Mouse (Mus musculus): ENCODE results near the gene Arl5c. TPM values are rescaled to one million over a fixed set of nuclear protein-coding genes. Genes with fewer than 3 reads are reported as not detected.
A peak's percentile ranks its signal among the peaks of the same experiment; 100 is the strongest.

Gene Arl5c
- polyA plus RNA-seq, 1 experiment from 2014 or later: 7.3 TPM

DNA sequence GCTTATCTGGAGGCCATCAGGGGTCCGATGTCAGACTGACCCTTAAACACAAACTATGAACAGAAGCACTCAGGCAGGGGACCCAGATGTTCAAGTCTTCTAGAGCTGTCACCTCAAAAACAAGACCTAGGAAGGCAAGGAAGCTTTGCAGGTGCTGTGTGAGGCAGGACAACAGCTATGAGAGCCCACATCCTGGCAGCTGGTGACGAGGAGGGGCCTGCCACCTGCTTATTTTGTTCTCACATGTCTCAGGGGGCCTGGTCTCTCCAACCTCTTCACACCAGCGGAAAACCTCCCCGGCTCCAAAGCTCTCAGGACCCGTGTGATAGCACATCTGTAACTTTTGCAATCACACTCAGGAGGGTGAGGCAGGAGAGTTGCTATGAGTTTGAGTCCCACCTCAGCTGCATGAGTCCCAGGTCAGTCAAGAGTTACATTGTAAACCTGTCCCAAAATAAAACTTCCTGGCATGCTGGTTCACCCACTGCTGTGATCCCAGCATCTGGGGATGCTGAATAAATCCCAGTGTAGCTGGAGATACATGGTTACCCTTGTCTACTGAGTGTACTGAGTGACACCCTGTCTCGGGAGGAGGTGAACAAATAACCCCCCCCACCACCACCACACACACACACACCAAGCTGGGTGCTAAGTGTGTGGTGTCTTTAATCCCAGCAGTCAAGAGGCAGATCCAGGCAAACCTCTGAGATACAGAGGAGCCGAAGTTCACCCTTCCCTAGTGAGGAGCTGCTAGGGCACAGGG is 4.6 kb upstream of the Arl5c start:
- H3K4me1 ChIP-seq (ENCODE audit: control insufficient read depth, insufficient read depth, low read depth, low read length): peaks cover 6% of the 10 kb centered on the region
- no peaks in the 10 kb centered on the region for H3K9me3 ChIP-seq (ENCODE audit: control insufficient read depth, low read length)
- H3K4me2 ChIP-seq (ENCODE audit: low read length): no peak overlapping the region
- no peak overlapping the region for H3K27ac ChIP-seq (ENCODE audit: low read depth, low read length)
- H3K4me3 ChIP-seq (ENCODE audit: low read length): no peak overlapping the region
- no peak overlapping the region for H3K9ac ChIP-seq (ENCODE audit: low read depth, low read length)
- no peak; the same call in 1 of the 2 replicates for ATAC-seq
- H3K27me3 ChIP-seq (replicated peaks; ENCODE audit: control insufficient read depth, insufficient read depth, low read length): no peaks in the 10 kb centered on the region
- 41% methylated on average over 7 of the region's 7 CpGs for WGBS
- peaks cover 16% of the 10 kb centered on the region for H3K36me3 ChIP-seq (ENCODE audit: control insufficient read depth, insufficient read depth, low read length)

DNA sequence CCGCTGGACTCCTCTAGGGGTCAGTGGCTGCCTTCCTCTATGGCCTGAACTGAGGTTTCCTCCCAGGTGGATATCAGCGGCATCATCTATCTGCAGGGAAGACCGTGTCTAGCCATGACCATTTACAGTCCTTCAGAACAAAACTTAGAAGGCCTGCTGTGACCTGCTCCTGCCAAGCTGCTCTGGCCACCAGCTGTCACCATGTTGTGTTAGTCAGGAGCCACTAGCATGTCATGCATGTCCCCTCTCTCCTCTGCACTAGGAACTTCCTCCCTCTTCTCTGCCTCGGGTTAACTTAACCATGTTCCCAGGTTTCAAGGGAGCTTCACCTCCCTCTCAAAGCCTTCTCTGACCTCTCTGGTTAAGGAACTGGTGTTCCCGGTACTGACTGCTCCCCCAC is 3.8 kb upstream of the Arl5c start:
- Histone ChIP-seq H3K27ac (ENCODE audit: low read depth, low read length) (no peak overlapping the region), H3K4me2 (ENCODE audit: low read length) (no peak overlapping the region), H3K4me3 (ENCODE audit: low read length) (no peak overlapping the region), H3K9me3 (ENCODE audit: control insufficient read depth, low read length) (no peaks in the 10 kb centered on the region), H3K36me3 (ENCODE audit: control insufficient read depth, insufficient read depth, low read length) (peaks cover 8% of the 10 kb centered on the region; the same call in 1 of the 2 replicates), H3K9ac (ENCODE audit: low read depth, low read length) (no peak overlapping the region), H3K4me1 (ENCODE audit: control insufficient read depth, insufficient read depth, low read depth, low read length) (peaks cover 9% of the 10 kb centered on the region), H3K27me3 (replicated peaks; ENCODE audit: control insufficient read depth, insufficient read depth, low read length) (no peaks in the 10 kb centered on the region)
- ATAC-seq: no peak
- 59% methylated on average over 5 of the region's 5 CpGs for WGBS

DNA sequence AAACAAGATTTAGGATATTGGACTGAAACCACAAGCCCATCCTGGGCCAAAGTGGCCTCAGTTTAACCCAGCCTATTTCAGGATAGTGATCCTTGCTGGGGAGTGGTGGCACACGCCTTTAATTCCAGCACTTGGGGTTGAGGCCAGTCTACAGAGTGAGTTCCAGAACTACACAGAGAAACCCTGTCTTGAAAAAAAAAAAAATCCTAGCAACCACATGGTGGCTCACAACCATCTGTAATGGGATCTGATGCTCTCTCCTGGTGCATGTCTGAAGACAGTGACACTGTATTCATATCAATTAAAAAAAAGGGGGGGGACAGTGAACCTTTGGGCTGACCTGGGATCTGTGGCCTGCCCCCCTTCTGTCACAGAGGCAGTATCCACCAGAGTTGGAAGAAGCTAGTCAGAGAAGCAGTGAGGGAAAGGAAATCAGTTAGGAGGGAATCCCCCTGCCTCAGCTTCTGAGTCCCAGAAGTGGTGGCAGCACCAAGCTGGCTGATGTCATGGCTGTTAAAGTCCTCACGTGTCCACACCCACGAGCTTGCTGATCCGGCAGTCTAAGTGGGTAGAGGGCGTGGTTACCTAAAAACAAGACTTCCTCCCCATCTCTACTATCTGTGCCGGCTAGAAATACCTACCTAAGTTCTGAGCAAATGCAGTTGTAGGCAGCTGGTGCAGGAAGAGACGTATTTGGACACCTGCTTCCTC is 3.1 kb upstream of the Arl5c start:
- H3K9me3 ChIP-seq (ENCODE audit: control insufficient read depth, low read length): no peaks in the 10 kb centered on the region
- 67% methylated on average over 7 of the region's 7 CpGs for WGBS
- H3K4me1 ChIP-seq (ENCODE audit: control insufficient read depth, insufficient read depth, low read depth, low read length): peaks cover 9% of the 10 kb centered on the region
- peaks cover 3% of the 10 kb centered on the region; the same call in 1 of the 2 replicates for H3K36me3 ChIP-seq (ENCODE audit: control insufficient read depth, insufficient read depth, low read length)
- no peak overlapping the region for H3K4me2 ChIP-seq (ENCODE audit: low read length)
- no peaks in the 10 kb centered on the region for H3K27me3 ChIP-seq (replicated peaks; ENCODE audit: control insufficient read depth, insufficient read depth, low read length)
- H3K4me3 ChIP-seq (ENCODE audit: low read length): no peak overlapping the region
- no peak overlapping the region for H3K9ac ChIP-seq (ENCODE audit: low read depth, low read length)
- no peak for ATAC-seq
- no peak overlapping the region for H3K27ac ChIP-seq (ENCODE audit: low read depth, low read length)

DNA sequence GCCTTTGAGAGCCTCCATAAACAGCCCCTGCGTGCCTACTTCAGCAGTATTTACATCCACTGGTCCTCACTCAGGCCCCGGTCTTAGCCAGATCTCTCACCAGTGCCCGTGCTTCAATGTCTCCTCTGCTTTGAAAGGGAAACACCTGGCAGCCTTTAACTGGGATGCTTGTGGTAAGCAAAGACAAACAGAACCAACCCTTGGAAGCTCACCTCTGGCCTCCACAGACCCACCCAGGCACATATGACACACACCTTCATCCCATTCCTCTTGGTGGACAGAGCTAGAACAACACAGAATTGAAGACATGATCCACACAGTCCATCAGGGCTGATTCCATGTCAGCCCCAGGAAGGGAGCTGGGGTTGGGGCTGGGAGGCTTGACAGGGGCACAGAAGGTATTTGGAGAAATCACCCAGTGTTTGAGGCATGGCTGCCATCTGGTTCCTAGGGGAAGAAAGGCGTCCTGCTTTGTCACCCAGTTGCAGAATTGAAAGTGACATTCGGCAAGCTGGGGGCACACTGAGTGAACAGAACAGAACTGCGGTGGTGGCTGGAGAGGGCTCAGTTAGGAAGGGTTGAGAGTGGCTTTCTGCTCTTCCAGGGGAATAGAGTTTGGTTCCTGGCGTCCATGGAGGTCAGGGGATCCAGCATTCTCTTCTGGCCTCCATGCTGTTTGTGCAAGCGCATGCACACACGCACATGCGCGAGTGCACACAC is 2.3 kb upstream of the Arl5c start:
- Histone ChIP-seq H3K4me3 (ENCODE audit: low read length) (no peak overlapping the region), H3K4me1 (ENCODE audit: control insufficient read depth, insufficient read depth, low read depth, low read length) (peaks cover 9% of the 10 kb centered on the region), H3K27me3 (replicated peaks; ENCODE audit: control insufficient read depth, insufficient read depth, low read length) (no peaks in the 10 kb centered on the region), H3K27ac (ENCODE audit: low read depth, low read length) (no peak overlapping the region), H3K4me2 (ENCODE audit: low read length) (no peak overlapping the region), H3K9me3 (ENCODE audit: control insufficient read depth, low read length) (no peaks in the 10 kb centered on the region), H3K9ac (ENCODE audit: low read depth, low read length) (no peak overlapping the region), H3K36me3 (ENCODE audit: control insufficient read depth, insufficient read depth, low read length) (peaks cover 3% of the 10 kb centered on the region; the same call in 1 of the 2 replicates)
- ATAC-seq: no peak
- 78% methylated on average over 11 of the region's 11 CpGs for WGBS

DNA sequence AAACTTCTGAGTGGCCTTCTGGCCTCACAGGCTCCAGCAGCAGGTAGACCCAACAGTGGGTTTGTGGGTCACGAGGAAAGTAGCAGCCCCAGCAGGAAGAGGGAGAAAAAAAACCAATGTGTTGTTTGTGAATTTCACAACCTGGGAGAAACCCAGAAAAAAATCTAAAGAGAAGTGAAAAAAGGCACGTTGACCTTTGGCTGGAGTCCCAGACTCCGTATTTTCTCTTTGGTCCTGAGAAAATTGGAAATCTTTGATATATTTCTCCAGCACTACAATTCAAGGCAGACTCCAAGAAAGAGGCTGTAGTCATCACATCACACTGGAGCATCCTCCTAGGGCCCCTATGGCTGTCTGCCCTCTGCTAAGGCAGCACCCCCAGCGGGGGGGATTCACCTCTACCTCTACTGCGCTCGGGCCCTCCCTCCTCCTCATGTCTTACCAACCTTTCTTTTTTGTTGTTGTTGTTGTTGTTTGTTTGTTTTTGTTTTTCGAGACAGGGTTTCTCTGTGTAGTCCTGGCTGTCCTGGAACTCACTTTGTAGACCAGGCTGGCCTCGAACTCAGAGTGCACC is 1.5 kb upstream of the Arl5c start:
- Histone ChIP-seq H3K4me3 (ENCODE audit: low read length) (no peak overlapping the region), H3K4me1 (ENCODE audit: control insufficient read depth, insufficient read depth, low read depth, low read length) (peaks cover 6% of the 10 kb centered on the region), H3K9ac (ENCODE audit: low read depth, low read length) (no peak overlapping the region), H3K4me2 (ENCODE audit: low read length) (no peak overlapping the region), H3K27ac (ENCODE audit: low read depth, low read length) (no peak overlapping the region), H3K27me3 (replicated peaks; ENCODE audit: control insufficient read depth, insufficient read depth, low read length) (no peaks in the 10 kb centered on the region), H3K36me3 (ENCODE audit: control insufficient read depth, insufficient read depth, low read length) (no peaks in the 10 kb centered on the region), H3K9me3 (ENCODE audit: control insufficient read depth, low read length) (no peaks in the 10 kb centered on the region)
- ATAC-seq: no peak
- WGBS: 75% methylated on average over 8 of the region's 8 CpGs

DNA sequence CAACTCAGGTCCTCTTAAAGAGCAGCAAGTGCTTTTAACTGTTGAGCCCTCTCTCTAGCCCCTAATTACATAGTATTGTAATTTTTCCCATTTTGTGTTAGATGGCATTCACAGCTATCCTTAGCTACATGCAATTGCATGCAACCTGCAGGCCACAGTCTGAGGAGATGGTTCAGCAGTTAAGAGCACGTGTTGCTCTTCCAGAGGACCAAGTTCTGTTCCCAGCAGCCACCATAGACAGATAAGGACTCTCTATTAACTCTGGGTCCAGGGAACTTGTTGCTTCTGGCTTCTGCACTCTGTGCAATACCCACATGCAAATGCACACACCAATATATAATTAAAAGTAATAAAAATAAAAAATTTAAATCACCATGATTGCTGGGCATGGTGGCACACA is 710 bp upstream of the Arl5c start:
- H3K9me3 ChIP-seq (ENCODE audit: control insufficient read depth, low read length): no peaks in the 10 kb centered on the region
- H3K27ac ChIP-seq (ENCODE audit: low read depth, low read length): no peak overlapping the region
- WGBS: 80% methylated on average over 1 of the region's 1 CpGs
- H3K36me3 ChIP-seq (ENCODE audit: control insufficient read depth, insufficient read depth, low read length): no peaks in the 10 kb centered on the region
- no peak overlapping the region for H3K4me2 ChIP-seq (ENCODE audit: low read length)
- no peak for ATAC-seq
- peaks cover 6% of the 10 kb centered on the region for H3K4me1 ChIP-seq (ENCODE audit: control insufficient read depth, insufficient read depth, low read depth, low read length)
- H3K27me3 ChIP-seq (replicated peaks; ENCODE audit: control insufficient read depth, insufficient read depth, low read length): no peaks in the 10 kb centered on the region
- no peak overlapping the region for H3K9ac ChIP-seq (ENCODE audit: low read depth, low read length)
- H3K4me3 ChIP-seq (ENCODE audit: low read length): no peak overlapping the region

DNA sequence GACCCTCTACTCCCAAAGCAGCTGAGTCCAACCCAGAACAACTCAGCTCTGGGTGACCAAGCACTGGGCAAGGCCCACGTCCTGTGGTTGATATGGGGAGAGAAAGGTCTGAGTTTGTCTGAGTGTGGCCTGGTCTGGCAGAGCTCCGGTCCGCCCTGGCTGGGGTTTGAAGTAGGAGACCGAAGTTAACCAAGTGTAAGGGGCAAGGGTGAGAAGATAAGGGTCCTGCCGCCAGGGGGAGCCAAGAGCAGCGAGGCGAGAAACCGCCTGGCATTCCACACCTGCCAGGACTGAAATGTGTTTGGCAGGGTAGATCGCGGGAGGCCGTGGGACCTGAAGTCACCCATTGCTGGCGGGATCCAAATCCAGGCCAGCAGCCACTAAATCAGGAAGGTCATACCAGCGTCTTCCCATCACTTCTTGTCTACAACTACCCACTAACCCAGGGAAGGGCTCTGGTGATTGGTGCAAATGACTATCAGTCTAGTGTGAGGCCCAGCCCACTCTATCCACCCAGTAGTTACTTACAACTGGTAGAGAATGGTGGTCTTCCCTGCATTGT is 1.4 kb downstream of the Arl5c start:
- peak overlapping the region; percentile 84 for H3K4me2 ChIP-seq (ENCODE audit: low read length)
- H3K27ac ChIP-seq (ENCODE audit: low read depth, low read length): no peak overlapping the region
- H3K36me3 ChIP-seq (ENCODE audit: control insufficient read depth, insufficient read depth, low read length): no peaks in the 10 kb centered on the region
- no peaks in the 10 kb centered on the region for H3K27me3 ChIP-seq (replicated peaks; ENCODE audit: control insufficient read depth, insufficient read depth, low read length)
- H3K9me3 ChIP-seq (ENCODE audit: control insufficient read depth, low read length): no peaks in the 10 kb centered on the region
- H3K9ac ChIP-seq (ENCODE audit: low read depth, low read length): no peak overlapping the region
- H3K4me3 ChIP-seq (ENCODE audit: low read length): peak overlapping the region; percentile 45
- H3K4me1 ChIP-seq (ENCODE audit: control insufficient read depth, insufficient read depth, low read depth, low read length): peaks cover 12% of the 10 kb centered on the region
- 9% methylated on average over 13 of the region's 13 CpGs for WGBS
- peak; percentile 64 for ATAC-seq

DNA sequence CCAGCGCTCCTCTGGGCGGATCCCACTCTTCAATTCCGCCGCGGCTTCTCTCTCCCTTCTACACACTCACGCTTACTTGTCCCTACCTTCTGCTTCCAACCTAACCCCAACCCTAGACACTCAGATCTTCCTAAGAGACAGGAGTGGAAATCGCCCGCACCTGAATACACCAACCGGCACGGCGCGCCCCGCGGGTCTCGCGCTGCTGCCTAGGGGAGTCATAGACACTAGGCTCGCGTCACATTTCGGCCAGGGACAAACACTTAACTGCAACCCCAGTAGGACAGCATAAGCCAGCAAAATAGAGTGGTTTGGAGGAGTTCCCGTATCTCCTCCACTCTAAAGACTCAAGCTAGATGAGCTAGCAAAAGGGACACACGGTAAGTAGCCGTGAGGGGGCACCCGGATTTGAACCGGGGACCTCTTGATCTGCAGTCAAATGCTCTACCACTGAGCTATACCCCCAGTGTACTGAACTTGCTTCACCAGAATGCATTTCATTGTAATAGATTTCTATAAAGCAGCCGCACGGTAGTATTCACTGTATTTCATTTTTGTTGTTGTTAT is 7.4 kb downstream of the Arl5c start:
- WGBS: under 1% methylated on average over 26 of the region's 26 CpGs
- peak; percentile 90 for ATAC-seq

More for the DNA sequence above, 7.4 kb downstream of the Arl5c start:
- peak overlapping the region; percentile 77 for H3K4me2 ChIP-seq (ENCODE audit: low read length)
- peak overlapping the region; percentile 91 for H3K4me3 ChIP-seq (ENCODE audit: low read length)
- H3K27ac ChIP-seq (ENCODE audit: low read depth, low read length): peak overlapping the region; percentile 91
- peaks cover 14% of the 10 kb centered on the region for H3K4me1 ChIP-seq (ENCODE audit: control insufficient read depth, insufficient read depth, low read depth, low read length)
- no peaks in the 10 kb centered on the region for H3K9me3 ChIP-seq (ENCODE audit: control insufficient read depth, low read length)
- no peaks in the 10 kb centered on the region for H3K36me3 ChIP-seq (ENCODE audit: control insufficient read depth, insufficient read depth, low read length)
- peaks cover 18% of the 10 kb centered on the region for H3K27me3 ChIP-seq (replicated peaks; ENCODE audit: control insufficient read depth, insufficient read depth, low read length)
- peak overlapping the region; percentile 83 for H3K9ac ChIP-seq (ENCODE audit: low read depth, low read length)

Measured in hindbrain, embryonic 16.5 days (tissue).